Mouse (Mus musculus) neural tube, embryonic 11.5 days (tissue): ENCODE data around the gene Foxk1. TPM values are rescaled to one million over a fixed set of nuclear protein-coding genes. Genes with fewer than 3 reads are reported as not detected.

Experiments used
- ATAC-seq: fragments of 200-750 bp; cut with Nextera tagmentation; 2 replicates; pipeline ENCODE4 v1.8.0; 2017; ENCODE audit warnings: moderate number of reproducible peaks, mild to moderate bottlenecking, moderate TSS enrichment, moderate library complexity; ENCODE audit not compliant: insufficient read depth, low FRiP score, low TSS enrichment
- DNase-seq: peaks from one replicate; pipeline ENCODE4 v3.0.0-alpha.2; 2015; ENCODE audit warnings: low spot score
- H3K27ac ChIP-seq: fragments of 300-500 bp; sonication (generic); 2 replicates; pipeline ENCODE4 v1.5.1; 2014; ENCODE audit warnings: low read depth, mild to moderate bottlenecking, low read length
- H3K27me3 ChIP-seq: fragments of 300-500 bp; sonication (generic); 2 replicates; pipeline ENCODE4 v1.6.1; 2014; ENCODE audit warnings: mild to moderate bottlenecking, low read length, mixed read lengths; ENCODE audit not compliant: control insufficient read depth, insufficient read depth
- H3K36me3 ChIP-seq: fragments of 300-500 bp; sonication (generic); 2 replicates; pipeline ENCODE4 v1.6.1; 2014; ENCODE audit warnings: mild to moderate bottlenecking, low read length, moderate library complexity, mixed read lengths; ENCODE audit not compliant: control insufficient read depth, insufficient read depth
- H3K4me1 ChIP-seq: fragments of 300-500 bp; sonication (generic); 2 replicates; pipeline ENCODE4 v1.6.1; 2014; ENCODE audit warnings: low read length, mixed read lengths; ENCODE audit not compliant: control insufficient read depth, insufficient read depth
- H3K4me2 ChIP-seq: fragments of 300-500 bp; sonication (generic); 2 replicates; pipeline ENCODE4 v1.6.1; 2014; ENCODE audit warnings: low read depth, mild to moderate bottlenecking, moderate library complexity
- H3K4me3 ChIP-seq: fragments of 300-500 bp; sonication (generic); 2 replicates; pipeline ENCODE4 v1.5.1; 2014; ENCODE audit warnings: low read depth, low read length
- H3K9ac ChIP-seq: fragments of 300-500 bp; sonication (generic); 2 replicates; pipeline ENCODE4 v1.6.1; 2014; ENCODE audit warnings: mild to moderate bottlenecking, low read length
- H3K9me3 ChIP-seq: fragments of 300-500 bp; sonication (generic); 2 replicates; pipeline ENCODE4 v1.6.1; 2016; ENCODE audit warnings: low read length; ENCODE audit not compliant: control insufficient read depth
- WGBS: fragments of 180-500 bp; shearing (Covaris S2); extraction: QIAGEN DNeasy Blood & Tissue Kit; methylation state at CpG from one replicate; pipeline ENCODE4 v1.1.7; 2014; 5-methylcytosine and 5-hydroxymethylcytosine counted together
- polyA plus RNA-seq: library from polyadenylated mRNA; unstranded; fragments of >200 nt; fragmentation: Nextera tagmentation; extraction: Ambion mirVana; gene quantifications from 2 replicates; pipeline ENCODE4 v1.2.1, GENCODE M21; 2014

The Foxk1 gene
- polyA plus RNA-seq, 1 experiment from 2014 or later = 3.9 TPM

- WGBS = 91% methylated on average over 7 of the region's 7 CpGs
- H3K27me3 ChIP-seq = no peaks in the 10 kb centered on the region
- H3K9me3 ChIP-seq = no peaks in the 10 kb centered on the region
- H3K36me3 ChIP-seq = no peaks in the 10 kb centered on the region
- no peak overlapping the region for H3K4me2 ChIP-seq
- H3K27ac ChIP-seq = no peak overlapping the region
- peaks cover 19% of the 10 kb centered on the region for H3K4me1 ChIP-seq
- H3K9ac ChIP-seq = no peak overlapping the region
- ATAC-seq (no peak), DNase-seq (no peak)
- H3K4me3 ChIP-seq = no peak overlapping the region
These were observed 40.7 kb downstream of the Foxk1 start for GRCm38 (mm10) chr5:142442045-142442440.

- Histone ChIP-seq H3K9ac (no peak overlapping the region), H3K9me3 (no peaks in the 10 kb centered on the region), H3K4me3 (no peak overlapping the region), H3K27me3 (no peaks in the 10 kb centered on the region), H3K4me1 (peaks cover 23% of the 10 kb centered on the region), H3K27ac (no peak overlapping the region), H3K36me3 (no peaks in the 10 kb centered on the region), H3K4me2 (no peak overlapping the region)
- WGBS = 65% methylated on average over 15 of the region's 15 CpGs
- ATAC-seq (no peak), DNase-seq (no peak)
These were observed 42.2 kb downstream of the Foxk1 start for GRCm38 (mm10) chr5:142443514-142443913.

GRCm38 (mm10) chr5:142443994-142444393 lies 42.7 kb downstream of the Foxk1 start:
- DNase-seq = no peak
- WGBS = 74% methylated on average over 14 of the region's 14 CpGs
- H3K4me1 ChIP-seq = peaks cover 23% of the 10 kb centered on the region
- no peak for ATAC-seq
- H3K9ac ChIP-seq = no peak overlapping the region
- H3K36me3 ChIP-seq = no peaks in the 10 kb centered on the region
- no peak overlapping the region for H3K27ac ChIP-seq
- no peaks in the 10 kb centered on the region for H3K27me3 ChIP-seq
- no peaks in the 10 kb centered on the region for H3K9me3 ChIP-seq
- H3K4me3 ChIP-seq = no peak overlapping the region
- no peak overlapping the region for H3K4me2 ChIP-seq

- no peaks in the 10 kb centered on the region for H3K27me3 ChIP-seq
- no peak overlapping the region for H3K4me3 ChIP-seq
- H3K4me1 ChIP-seq = peaks cover 20% of the 10 kb centered on the region
- no peak for ATAC-seq
- H3K27ac ChIP-seq = no peak overlapping the region
- no peak overlapping the region for H3K9ac ChIP-seq
- 74% methylated on average over 11 of the region's 11 CpGs for WGBS
- DNase-seq = no peak
- H3K4me2 ChIP-seq = no peak overlapping the region
- H3K36me3 ChIP-seq = no peaks in the 10 kb centered on the region; the same call in 1 of the 2 replicates
- no peaks in the 10 kb centered on the region for H3K9me3 ChIP-seq
These were observed 43.7 kb downstream of the Foxk1 start for GRCm38 (mm10) chr5:142444791-142445531.

GRCm38 (mm10) chr5:142445709-142446108 lies 44.4 kb downstream of the Foxk1 start:
- Histone ChIP-seq H3K27ac (0 out of 2 replicates have a peak overlapping the region, but pooled peaks have one; percentile 2), H3K27me3 (no peaks in the 10 kb centered on the region), H3K9me3 (no peaks in the 10 kb centered on the region), H3K4me1 (peaks cover 20% of the 10 kb centered on the region), H3K4me3 (no peak overlapping the region), H3K36me3 (no peaks in the 10 kb centered on the region; the same call in 1 of the 2 replicates), H3K4me2 (no peak overlapping the region), H3K9ac (no peak overlapping the region)
- WGBS = 52% methylated on average over 8 of the region's 8 CpGs
- DNase-seq (no peak), ATAC-seq (no peak)

- no peaks in the 10 kb centered on the region for H3K27me3 ChIP-seq
- peaks cover 13% of the 10 kb centered on the region for H3K4me1 ChIP-seq
- ATAC-seq = peak; percentile 54
- 17% methylated on average over 9 of the region's 9 CpGs for WGBS
- no peak overlapping the region for H3K4me2 ChIP-seq
- H3K9me3 ChIP-seq = no peaks in the 10 kb centered on the region
- H3K36me3 ChIP-seq = peaks cover 8% of the 10 kb centered on the region; the same call in 1 of the 2 replicates
- H3K27ac ChIP-seq = 0 out of 2 replicates have a peak overlapping the region, but pooled peaks have one; percentile 29
- H3K9ac ChIP-seq = no peak overlapping the region
- DNase-seq = peak; percentile 92
- no peak overlapping the region for H3K4me3 ChIP-seq
These were observed 46.8 kb downstream of the Foxk1 start for GRCm38 (mm10) chr5:142448076-142448475.

- Histone ChIP-seq H3K4me3 (no peak overlapping the region), H3K9ac (no peak overlapping the region), H3K4me1 (peaks cover 9% of the 10 kb centered on the region), H3K27ac (no peak overlapping the region), H3K4me2 (no peak overlapping the region), H3K9me3 (no peaks in the 10 kb centered on the region), H3K27me3 (no peaks in the 10 kb centered on the region), H3K36me3 (peaks cover 8% of the 10 kb centered on the region; the same call in 1 of the 2 replicates)
- 69% methylated on average over 12 of the region's 12 CpGs for WGBS
- ATAC-seq = no peak
- DNase-seq = no peak
These were observed 47.3 kb downstream of the Foxk1 start for GRCm38 (mm10) chr5:142448623-142449022.

GRCm38 (mm10) chr5:142450846-142451245 lies 49.5 kb downstream of the Foxk1 start:
- no peak for ATAC-seq
- H3K36me3 ChIP-seq = peaks cover 10% of the 10 kb centered on the region
- WGBS = 89% methylated on average over 9 of the region's 9 CpGs
- no peaks in the 10 kb centered on the region for H3K27me3 ChIP-seq
- no peak for DNase-seq
- no peaks in the 10 kb centered on the region for H3K9me3 ChIP-seq
- no peak overlapping the region for H3K4me2 ChIP-seq
- H3K9ac ChIP-seq = no peak overlapping the region
- H3K27ac ChIP-seq = no peak overlapping the region
- H3K4me3 ChIP-seq = no peak overlapping the region
- H3K4me1 ChIP-seq = peaks cover 6% of the 10 kb centered on the region

GRCm38 (mm10) chr5:142451759-142452158 lies 50.5 kb downstream of the Foxk1 start:
- Histone ChIP-seq H3K4me3 (no peak overlapping the region), H3K27me3 (no peaks in the 10 kb centered on the region), H3K4me2 (no peak overlapping the region), H3K4me1 (peaks cover 5% of the 10 kb centered on the region; the same call in 1 of the 2 replicates), H3K36me3 (peaks cover 14% of the 10 kb centered on the region), H3K9ac (no peak overlapping the region), H3K9me3 (no peaks in the 10 kb centered on the region), H3K27ac (no peak overlapping the region)
- 30% methylated on average over 1 of the region's 1 CpGs for WGBS
- DNase-seq = peak; percentile 74
- ATAC-seq = peak; percentile 36
